Mouse (Mus musculus) embryonic facial prominence, embryonic 13.5 days (tissue): ENCODE measurements around the gene Taf10. TPM values are rescaled to one million over a fixed set of nuclear protein-coding genes. Genes with fewer than 3 reads are reported as not detected.

Experiments used
- ATAC-seq: fragments of 200-750 bp; cut with Nextera tagmentation; 2 replicates; pipeline ENCODE4 v1.8.0; 2017; ENCODE audit warnings: low read depth; ENCODE audit not compliant: insufficient number of reproducible peaks, insufficient read depth, low FRiP score, low TSS enrichment
- H3K27ac ChIP-seq: fragments of 300-500 bp; sonication (generic); 2 replicates; pipeline ENCODE4 v1.5.1; 2015; ENCODE audit warnings: moderate library complexity, mild to moderate bottlenecking, inconsistent platforms
- H3K27me3 ChIP-seq: fragments of 300-500 bp; sonication (generic); 2 replicates; pipeline ENCODE4 v1.6.1; 2015; ENCODE audit warnings: mild to moderate bottlenecking, inconsistent platforms
- H3K36me3 ChIP-seq: fragments of 300-500 bp; sonication (generic); 2 replicates; pipeline ENCODE4 v1.6.1; 2015; ENCODE audit warnings: mild to moderate bottlenecking, inconsistent platforms
- H3K4me1 ChIP-seq: fragments of 300-500 bp; sonication (generic); 2 replicates; pipeline ENCODE4 v1.6.1; 2015; ENCODE audit warnings: inconsistent platforms
- H3K4me2 ChIP-seq: fragments of 300-500 bp; sonication (generic); 2 replicates; pipeline ENCODE4 v1.6.1; 2015; ENCODE audit warnings: moderate library complexity, mild to moderate bottlenecking, inconsistent platforms
- H3K4me3 ChIP-seq: fragments of 300-500 bp; sonication (generic); 2 replicates; pipeline ENCODE4 v1.5.1; 2015; ENCODE audit warnings: mild to moderate bottlenecking, inconsistent platforms
- H3K9ac ChIP-seq: fragments of 300-500 bp; sonication (generic); 2 replicates; pipeline ENCODE4 v1.6.1; 2015; ENCODE audit warnings: mild to moderate bottlenecking, inconsistent platforms
- H3K9me3 ChIP-seq: fragments of 300-500 bp; sonication (generic); 2 replicates; pipeline ENCODE4 v1.6.1; 2016; ENCODE audit warnings: inconsistent platforms
- WGBS: fragments of 180-500 bp; shearing (Covaris S2); methylation state at CpG from one replicate; pipeline ENCODE4 v1.1.7; 2015; ENCODE audit warnings: mixed read lengths; 5-methylcytosine and 5-hydroxymethylcytosine counted together
- polyA plus RNA-seq: library from polyadenylated mRNA; unstranded; fragments of >200 nt; fragmentation: Nextera tagmentation; extraction: Ambion mirVana; gene quantifications from 2 replicates; pipeline ENCODE4 v1.2.1, GENCODE M21; 2015

Gene Taf10
- polyA plus RNA-seq, 1 experiment from 2014 or later: 126 TPM

- no peak overlapping the region for H3K27ac ChIP-seq
- H3K36me3 ChIP-seq: peaks cover 53% of the 10 kb centered on the region
- H3K4me2 ChIP-seq: no peak overlapping the region
- 76% methylated on average over 2 of the region's 2 CpGs for WGBS
- H3K9ac ChIP-seq: no peak overlapping the region
- no peak overlapping the region for H3K4me3 ChIP-seq
- no peaks in the 10 kb centered on the region for H3K27me3 ChIP-seq
- no peaks in the 10 kb centered on the region for H3K9me3 ChIP-seq
- peaks cover 84% of the 10 kb centered on the region for H3K4me1 ChIP-seq
- no peak for ATAC-seq
Observed at GRCm38 (mm10) chr7:105776026-105776425, 31.9 kb upstream of the Taf10 start.

GRCm38 (mm10) chr7:105774661-105775060 is 30.5 kb upstream of the Taf10 start:
- H3K27ac ChIP-seq: no peak overlapping the region
- no peaks in the 10 kb centered on the region for H3K9me3 ChIP-seq
- peaks cover 54% of the 10 kb centered on the region for H3K36me3 ChIP-seq
- peaks cover 76% of the 10 kb centered on the region for H3K4me1 ChIP-seq
- no peak overlapping the region for H3K4me2 ChIP-seq
- H3K4me3 ChIP-seq: no peak overlapping the region
- no peaks in the 10 kb centered on the region for H3K27me3 ChIP-seq
- no peak overlapping the region for H3K9ac ChIP-seq
- ATAC-seq: no peak
- WGBS: 62% methylated on average over 8 of the region's 8 CpGs

- Histone ChIP-seq H3K36me3 (peaks cover 64% of the 10 kb centered on the region), H3K4me3 (no peak overlapping the region), H3K27ac (no peak overlapping the region), H3K4me1 (peaks cover 70% of the 10 kb centered on the region), H3K27me3 (no peaks in the 10 kb centered on the region), H3K9me3 (no peaks in the 10 kb centered on the region), H3K9ac (no peak overlapping the region), H3K4me2 (no peak overlapping the region)
- WGBS: 69% methylated on average over 5 of the region's 5 CpGs
- ATAC-seq: no peak
Observed at GRCm38 (mm10) chr7:105773041-105773440, 28.9 kb upstream of the Taf10 start.

- Histone ChIP-seq H3K4me2 (no peak overlapping the region), H3K4me1 (peaks cover 69% of the 10 kb centered on the region), H3K9me3 (no peaks in the 10 kb centered on the region), H3K27ac (no peak overlapping the region), H3K9ac (no peak overlapping the region), H3K4me3 (no peak overlapping the region), H3K36me3 (peaks cover 71% of the 10 kb centered on the region), H3K27me3 (no peaks in the 10 kb centered on the region)
- WGBS: 96% methylated on average over 15 of the region's 15 CpGs
- ATAC-seq: no peak
Observed at GRCm38 (mm10) chr7:105772331-105772730, 28.2 kb upstream of the Taf10 start.

GRCm38 (mm10) chr7:105769959-105770358 is 25.8 kb upstream of the Taf10 start:
- H3K4me2 ChIP-seq: no peak overlapping the region
- WGBS: 85% methylated on average over 3 of the region's 3 CpGs
- peaks cover 47% of the 10 kb centered on the region for H3K4me1 ChIP-seq
- H3K36me3 ChIP-seq: peaks cover 78% of the 10 kb centered on the region
- H3K9ac ChIP-seq: no peak overlapping the region
- H3K4me3 ChIP-seq: no peak overlapping the region
- no peaks in the 10 kb centered on the region for H3K9me3 ChIP-seq
- ATAC-seq: no peak
- H3K27me3 ChIP-seq: no peaks in the 10 kb centered on the region
- no peak overlapping the region for H3K27ac ChIP-seq

- Histone ChIP-seq H3K9me3 (no peaks in the 10 kb centered on the region), H3K36me3 (peaks cover 88% of the 10 kb centered on the region), H3K27me3 (no peaks in the 10 kb centered on the region; the same call in 1 of the 2 replicates), H3K4me3 (no peak overlapping the region), H3K27ac (peak overlapping the region; percentile 34; the same call in 1 of the 2 replicates), H3K4me1 (peaks cover 30% of the 10 kb centered on the region; the same call in 1 of the 2 replicates), H3K9ac (no peak overlapping the region), H3K4me2 (no peak overlapping the region)
- WGBS: 26% methylated on average over 6 of the region's 6 CpGs
- ATAC-seq: no peak
Observed at GRCm38 (mm10) chr7:105767729-105768165, 23.6 kb upstream of the Taf10 start.

- Histone ChIP-seq H3K4me2 (no peak overlapping the region), H3K27me3 (no peaks in the 10 kb centered on the region; the same call in 1 of the 2 replicates), H3K27ac (no peak overlapping the region), H3K9ac (no peak overlapping the region), H3K4me3 (no peak overlapping the region), H3K4me1 (peaks cover 17% of the 10 kb centered on the region; the same call in 1 of the 2 replicates), H3K36me3 (peaks cover 81% of the 10 kb centered on the region), H3K9me3 (no peaks in the 10 kb centered on the region)
- 91% methylated on average over 11 of the region's 11 CpGs for WGBS
- no peak for ATAC-seq
Observed at GRCm38 (mm10) chr7:105764331-105764730, 20.2 kb upstream of the Taf10 start.

GRCm38 (mm10) chr7:105762517-105763270 is 18.5 kb upstream of the Taf10 start:
- peak overlapping the region; percentile 27; the same call in 1 of the 2 replicates for H3K9ac ChIP-seq
- H3K27me3 ChIP-seq: no peaks in the 10 kb centered on the region; the same call in 1 of the 2 replicates
- H3K27ac ChIP-seq: no peak overlapping the region
- H3K4me1 ChIP-seq: peaks cover 3% of the 10 kb centered on the region; the same call in 1 of the 2 replicates
- whole genome bisulfite sequencing: 31% methylated on average over 55 of the region's 55 CpGs
- H3K36me3 ChIP-seq: peaks cover 85% of the 10 kb centered on the region
- no peak for ATAC-seq
- H3K4me3 ChIP-seq: peak overlapping the region; percentile 16; the same call in 1 of the 2 replicates
- no peaks in the 10 kb centered on the region for H3K9me3 ChIP-seq
- peak overlapping the region; percentile 37 for H3K4me2 ChIP-seq

GRCm38 (mm10) chr7:105761813-105762484 is 17.8 kb upstream of the Taf10 start:
- no peaks in the 10 kb centered on the region for H3K9me3 ChIP-seq
- H3K9ac ChIP-seq: no peak overlapping the region
- WGBS: 31% methylated on average over 51 of the region's 51 CpGs
- H3K4me1 ChIP-seq: no peaks in the 10 kb centered on the region
- H3K27ac ChIP-seq: no peak overlapping the region
- peak overlapping the region; percentile 16; the same call in 1 of the 2 replicates for H3K4me3 ChIP-seq
- H3K27me3 ChIP-seq: no peaks in the 10 kb centered on the region; the same call in 1 of the 2 replicates
- H3K36me3 ChIP-seq: peaks cover 87% of the 10 kb centered on the region
- H3K4me2 ChIP-seq: peak overlapping the region; percentile 37
- ATAC-seq: no peak

- H3K4me2 ChIP-seq: no peak overlapping the region
- ATAC-seq: no peak
- H3K4me3 ChIP-seq: no peak overlapping the region
- H3K27me3 ChIP-seq: no peaks in the 10 kb centered on the region
- peak overlapping the region; percentile 21; the same call in 1 of the 2 replicates for H3K9ac ChIP-seq
- peaks cover 9% of the 10 kb centered on the region for H3K4me1 ChIP-seq
- peaks cover 71% of the 10 kb centered on the region for H3K36me3 ChIP-seq
- no peak overlapping the region for H3K27ac ChIP-seq
- no peaks in the 10 kb centered on the region for H3K9me3 ChIP-seq
- 90% methylated on average over 10 of the region's 10 CpGs for WGBS
Observed at GRCm38 (mm10) chr7:105753281-105753680, 9.1 kb upstream of the Taf10 start.

GRCm38 (mm10) chr7:105752716-105753115 is 8.6 kb upstream of the Taf10 start:
- no peaks in the 10 kb centered on the region for H3K9me3 ChIP-seq
- no peak overlapping the region for H3K27ac ChIP-seq
- no peak for ATAC-seq
- peaks cover 71% of the 10 kb centered on the region for H3K36me3 ChIP-seq
- no peak overlapping the region for H3K4me3 ChIP-seq
- 87% methylated on average over 2 of the region's 2 CpGs for WGBS
- peaks cover 9% of the 10 kb centered on the region for H3K4me1 ChIP-seq
- no peak overlapping the region for H3K4me2 ChIP-seq
- no peaks in the 10 kb centered on the region for H3K27me3 ChIP-seq
- H3K9ac ChIP-seq: no peak overlapping the region
